Mouse (Mus musculus): Measurements from ENCODE around the gene Urgcp. TPM values are rescaled to one million over a fixed set of nuclear protein-coding genes. Genes with fewer than 3 reads are reported as not detected.

The Urgcp gene
- polyA plus RNA-seq, 2 experiments: 17.1 to 21.7 TPM

GRCm38 (mm10) chr11:5789754-5790333 is 27.7 kb upstream of the Urgcp start:
- Histone ChIP-seq H3K4me1 (ENCODE audit: control insufficient read depth, insufficient read depth, low read length) (peaks cover 18% of the 10 kb centered on the region), H3K9me3 (ENCODE audit: control insufficient read depth, low read length) (no peaks in the 10 kb centered on the region), H3K27me3 (ENCODE audit: control insufficient read depth, insufficient read depth, low read length) (no peaks in the 10 kb centered on the region), H3K27ac (replicated peaks; ENCODE audit: low read depth, low read length) (no peak overlapping the region), H3K4me2 (replicated peaks; ENCODE audit: low read depth, low read length, severe bottlenecking) (peak overlapping the region; percentile 93; the same call in 1 of the 2 replicates), H3K4me3 (replicated peaks; ENCODE audit: low read length) (peak overlapping the region; percentile 86; the same call in 1 of the 2 replicates), H3K36me3 (ENCODE audit: control insufficient read depth, insufficient read depth, low read length) (peaks cover 37% of the 10 kb centered on the region), H3K9ac (ENCODE audit: low read depth, low read length, severe bottlenecking) (0 out of 2 replicates have a peak overlapping the region, but pooled peaks have one; percentile 82)
- 81% methylated on average over 3 of the region's 3 CpGs for WGBS
- DNase-seq (ENCODE audit: low spot score) (no peak), ATAC-seq (ENCODE audit: low FRiP score, low read depth) (no peak)
- no peak for TF ChIP-seq POLR2A (IDR thresholded peaks at IDR 0.05; ENCODE audit: borderline replicate concordance, extremely low read depth, insufficient read depth, insufficient read length)

GRCm38 (mm10) chr11:5789071-5789753 is 27.0 kb upstream of the Urgcp start:
- Histone ChIP-seq H3K9me3 (ENCODE audit: control insufficient read depth, low read length) (no peaks in the 10 kb centered on the region), H3K9ac (ENCODE audit: low read depth, low read length, severe bottlenecking) (peak overlapping the region; percentile 82), H3K4me3 (replicated peaks; ENCODE audit: low read length) (peak overlapping the region; percentile 86), H3K4me1 (ENCODE audit: control insufficient read depth, insufficient read depth, low read length) (peaks cover 18% of the 10 kb centered on the region), H3K27ac (replicated peaks; ENCODE audit: low read depth, low read length) (peak overlapping the region; percentile 89), H3K4me2 (replicated peaks; ENCODE audit: low read depth, low read length, severe bottlenecking) (peak overlapping the region; percentile 93), H3K27me3 (ENCODE audit: control insufficient read depth, insufficient read depth, low read length) (no peaks in the 10 kb centered on the region), H3K36me3 (ENCODE audit: control insufficient read depth, insufficient read depth, low read length) (peaks cover 30% of the 10 kb centered on the region)
- ATAC-seq (ENCODE audit: low FRiP score, low read depth) (no peak), DNase-seq (ENCODE audit: low spot score) (no peak)
- 68% methylated on average over 6 of the region's 6 CpGs for WGBS
- TF ChIP-seq POLR2A (IDR thresholded peaks at IDR 0.05; ENCODE audit: borderline replicate concordance, extremely low read depth, insufficient read depth, insufficient read length): no peak

- H3K9ac ChIP-seq (ENCODE audit: low read depth, low read length, severe bottlenecking): peak within 1 kb of the TSS; percentile 82
- under 1% methylated on average over 62 of the region's 74 CpGs for WGBS
- peak within 1 kb of the TSS; percentile 86 for H3K4me3 ChIP-seq (replicated peaks; ENCODE audit: low read length)
- ATAC-seq (ENCODE audit: low FRiP score, low read depth) (peak; percentile 97), DNase-seq (ENCODE audit: low spot score) (peak; percentile 95)
- H3K4me1 ChIP-seq (ENCODE audit: control insufficient read depth, insufficient read depth, low read length): peaks cover 18% of the 10 kb centered on the region
- H3K27me3 ChIP-seq (ENCODE audit: control insufficient read depth, insufficient read depth, low read length): no peaks in the 10 kb centered on the region
- peak within 1 kb of the TSS; percentile 89 for H3K27ac ChIP-seq (replicated peaks; ENCODE audit: low read depth, low read length)
- TF ChIP-seq POLR2A (IDR thresholded peaks at IDR 0.05; ENCODE audit: borderline replicate concordance, extremely low read depth, insufficient read depth, insufficient read length): peak; percentile 86; the same call in 1 of the 2 replicates
- H3K9me3 ChIP-seq (ENCODE audit: control insufficient read depth, low read length): no peaks in the 10 kb centered on the region
- H3K4me2 ChIP-seq (replicated peaks; ENCODE audit: low read depth, low read length, severe bottlenecking): peak within 1 kb of the TSS; percentile 93
- peaks cover 21% of the 10 kb centered on the region for H3K36me3 ChIP-seq (ENCODE audit: control insufficient read depth, insufficient read depth, low read length)
Observed at GRCm38 (mm10) chr11:5788056-5789014, 26.2 kb upstream of the Urgcp start, which contains the start of gene Dbnl. TSS of gene Dbnl (plus strand) at chr11:5788488.

- 36% methylated on average over 8 of the region's 8 CpGs for WGBS
- peaks cover 15% of the 10 kb centered on the region for H3K36me3 ChIP-seq (ENCODE audit: control insufficient read depth, insufficient read depth, low read length)
- no peaks in the 10 kb centered on the region for H3K27me3 ChIP-seq (ENCODE audit: control insufficient read depth, insufficient read depth, low read length)
- DNase-seq (ENCODE audit: low spot score) (no peak), ATAC-seq (ENCODE audit: low FRiP score, low read depth) (no peak)
- peaks cover 18% of the 10 kb centered on the region for H3K4me1 ChIP-seq (ENCODE audit: control insufficient read depth, insufficient read depth, low read length)
- peak overlapping the region; percentile 93 for H3K4me2 ChIP-seq (replicated peaks; ENCODE audit: low read depth, low read length, severe bottlenecking)
- no peaks in the 10 kb centered on the region for H3K9me3 ChIP-seq (ENCODE audit: control insufficient read depth, low read length)
- peak overlapping the region; percentile 86 for H3K4me3 ChIP-seq (replicated peaks; ENCODE audit: low read length)
- TF ChIP-seq POLR2A (IDR thresholded peaks at IDR 0.05; ENCODE audit: borderline replicate concordance, extremely low read depth, insufficient read depth, insufficient read length): no peak
- H3K9ac ChIP-seq (ENCODE audit: low read depth, low read length, severe bottlenecking): peak overlapping the region; percentile 82
- peak overlapping the region; percentile 89 for H3K27ac ChIP-seq (replicated peaks; ENCODE audit: low read depth, low read length)
Observed at GRCm38 (mm10) chr11:5787671-5788055, 25.5 kb upstream of the Urgcp start.

GRCm38 (mm10) chr11:5785732-5786131 is 23.6 kb upstream of the Urgcp start:
- DNase-seq (ENCODE audit: low spot score) (no peak), ATAC-seq (ENCODE audit: low FRiP score, low read depth) (no peak)
- Histone ChIP-seq H3K9ac (ENCODE audit: low read depth, low read length, severe bottlenecking) (no peak overlapping the region), H3K4me1 (ENCODE audit: control insufficient read depth, insufficient read depth, low read length) (peaks cover 18% of the 10 kb centered on the region), H3K36me3 (ENCODE audit: control insufficient read depth, insufficient read depth, low read length) (0 out of 2 replicates have a peak, but pooled peaks cover under 1% of the 10 kb centered on the region), H3K27ac (replicated peaks; ENCODE audit: low read depth, low read length) (no peak overlapping the region), H3K9me3 (ENCODE audit: control insufficient read depth, low read length) (no peaks in the 10 kb centered on the region), H3K4me2 (replicated peaks; ENCODE audit: low read depth, low read length, severe bottlenecking) (no peak overlapping the region), H3K27me3 (ENCODE audit: control insufficient read depth, insufficient read depth, low read length) (no peaks in the 10 kb centered on the region), H3K4me3 (replicated peaks; ENCODE audit: low read length) (no peak overlapping the region)
- no peak for TF ChIP-seq POLR2A (IDR thresholded peaks at IDR 0.05; ENCODE audit: borderline replicate concordance, extremely low read depth, insufficient read depth, insufficient read length)
